Mouse (Mus musculus) MEL (cell line): ENCODE measurements at regions not wholly inside any gene's neighbourhood (a gene's known extent, or its start where the extent isn't known, plus 50 kb on each side); places are given as distances from the start of the nearest gene placed in this dataset.

ENCODE experiments used
- DNase-seq: peaks from one replicate; pipeline ENCODE4 v3.0.0; 2011; ENCODE audit warnings: low read depth, low spot score
- H3K27ac ChIP-seq: 2 replicates; pipeline ENCODE4 v1.5.1; 2012; ENCODE audit warnings: low read depth, mild to moderate bottlenecking, control low read depth, low read length, moderate library complexity; ENCODE audit not compliant: control insufficient read depth
- H3K27me3 ChIP-seq, 2 experiments: fragments of 150-350 bp in 1 of 2; sonication (generic) in 1 of 2; 2 replicates each; pipeline ENCODE4 v1.6.1; 2012; ENCODE audit warnings: low read length in 2 of 2, mild to moderate bottlenecking in 2 of 2, improper control_type of control experiment in 1 of 2, moderate library complexity in 1 of 2; ENCODE audit not compliant: insufficient read depth in 2 of 2, control insufficient read depth in 1 of 2
- H3K36me3 ChIP-seq, 2 experiments: 2 replicates each; pipeline ENCODE4 v1.6.1; 2012 to 2014; ENCODE audit warnings: low read length in 2 of 2, improper control_type of control experiment in 1 of 2, inconsistent platforms in 1 of 2, mild to moderate bottlenecking in 1 of 2; ENCODE audit not compliant: insufficient read depth in 2 of 2, control insufficient read depth in 1 of 2
- H3K4me1 ChIP-seq, 2 experiments: fragments of 150-350 bp in 1 of 2; sonication (generic) in 1 of 2; 2 replicates each; pipeline ENCODE4 v1.6.1; 2012; ENCODE audit warnings: low read length in 2 of 2, improper control_type of control experiment in 1 of 2, mild to moderate bottlenecking in 1 of 2; ENCODE audit not compliant: insufficient read depth in 2 of 2, control insufficient read depth in 1 of 2
- H3K4me3 ChIP-seq, 2 experiments: fragments of 150-350 bp in 1 of 2; sonication (generic) in 1 of 2; 2 replicates each; pipeline ENCODE4 v1.5.1; 2012; ENCODE audit warnings: low read depth in 2 of 2, low read length in 2 of 2, mild to moderate bottlenecking in 2 of 2, moderate library complexity in 2 of 2, control low read depth in 1 of 2, improper control_type of control experiment in 1 of 2; ENCODE audit not compliant: control insufficient read depth in 1 of 2, insufficient read depth in 1 of 2
- H3K79me2 ChIP-seq: 2 replicates; pipeline ENCODE4 v1.6.1; 2012; ENCODE audit warnings: mild to moderate bottlenecking, low read length, moderate library complexity; ENCODE audit not compliant: control insufficient read depth, poor library complexity, insufficient read depth
- H3K9ac ChIP-seq: 2 replicates; pipeline ENCODE4 v1.6.1; 2012; ENCODE audit warnings: low read depth, mild to moderate bottlenecking, control low read depth, low read length, moderate library complexity; ENCODE audit not compliant: control insufficient read depth, poor library complexity, severe bottlenecking
- H3K9me3 ChIP-seq: fragments of 150-350 bp; sonication (generic); replicated peaks from 2 replicates; pipeline ENCODE4 v1.6.1; 2012; ENCODE audit warnings: mild to moderate bottlenecking, low read length, improper control_type of control experiment, moderate library complexity; ENCODE audit not compliant: insufficient read depth
- CHD1 ChIP-seq: IDR thresholded peaks from 2 replicates; pipeline ENCODE4 v1.6.1; 2012; ENCODE audit warnings: low read depth, mild to moderate bottlenecking, inconsistent platforms, low read length, improper control_type of control experiment
- CHD2 ChIP-seq: IDR thresholded peaks from 2 replicates; pipeline ENCODE4 v1.6.1; 2011; ENCODE audit warnings: low read length, improper control_type of control experiment
- CTCF ChIP-seq, 3 experiments: IDR thresholded peaks in 2 of 3; conservative IDR thresholded peaks in 1 of 3; 2 replicates each; pipeline ENCODE4 v1.5.1; 2011 to 2012; ENCODE audit warnings: low read length in 3 of 3, low read depth in 2 of 3, mild to moderate bottlenecking in 2 of 3, improper control_type of control experiment in 1 of 3, inconsistent platforms in 1 of 3, mixed read lengths in 1 of 3, moderate library complexity in 1 of 3; ENCODE audit not compliant: control insufficient read depth in 1 of 3, insufficient read depth in 1 of 3, poor library complexity in 1 of 3, severe bottlenecking in 1 of 3
- ELF1 ChIP-seq: IDR thresholded peaks from 2 replicates; pipeline ENCODE4 v1.6.1; 2014; ENCODE audit warnings: low read depth, mild to moderate bottlenecking, inconsistent platforms, low read length, improper control_type of control experiment, moderate library complexity
- EP300 ChIP-seq, 2 experiments: IDR thresholded peaks; 2 replicates each; pipeline ENCODE4 v1.6.1; 2011; ENCODE audit warnings: improper control_type of control experiment in 2 of 2, low read length in 2 of 2, low read depth in 1 of 2, mild to moderate bottlenecking in 1 of 2
- GABPA ChIP-seq: IDR thresholded peaks from 2 replicates; pipeline ENCODE4 v1.6.1; 2012; ENCODE audit warnings: low read depth, mild to moderate bottlenecking, inconsistent platforms, low read length, improper control_type of control experiment, moderate library complexity
- KAT2A ChIP-seq: conservative IDR thresholded peaks from 2 replicates; pipeline ENCODE4 v1.6.1; 2012; ENCODE audit warnings: low read depth, low read length, improper control_type of control experiment, inconsistent platforms
- MAFK ChIP-seq: IDR thresholded peaks from 2 replicates; pipeline ENCODE4 v1.6.1; 2011; ENCODE audit warnings: low read depth, mild to moderate bottlenecking, low read length, improper control_type of control experiment, borderline replicate concordance
- MEF2A ChIP-seq: IDR thresholded peaks from 2 replicates; pipeline ENCODE4 v1.6.1; 2014; ENCODE audit warnings: low read depth, mild to moderate bottlenecking, inconsistent platforms, low read length, improper control_type of control experiment; ENCODE audit not compliant: poor library complexity, insufficient replicate concordance, severe bottlenecking; ENCODE audit errors: extremely low read depth
- MYC ChIP-seq: IDR thresholded peaks from 2 replicates; pipeline ENCODE4 v1.6.1; 2011; ENCODE audit warnings: low read depth, mild to moderate bottlenecking, low read length, improper control_type of control experiment, moderate library complexity
- POLR2A ChIP-seq, 2 experiments: IDR thresholded peaks; 2 replicates each; pipeline ENCODE4 v1.6.1; 2011 to 2012; ENCODE audit warnings: low read length in 2 of 2, mild to moderate bottlenecking in 2 of 2, control low read depth in 1 of 2, improper control_type of control experiment in 1 of 2, low read depth in 1 of 2, moderate library complexity in 1 of 2; ENCODE audit not compliant: control insufficient read depth in 1 of 2, insufficient read depth in 1 of 2, poor library complexity in 1 of 2
- POLR2AphosphoS5 ChIP-seq: IDR thresholded peaks from 2 replicates; pipeline ENCODE4 v1.6.1; 2012; ENCODE audit warnings: low read depth, borderline replicate concordance, mild to moderate bottlenecking, inconsistent platforms, low read length, moderate library complexity, mixed read lengths
- RCOR1 ChIP-seq: IDR thresholded peaks from 2 replicates; pipeline ENCODE4 v1.6.1; 2012; ENCODE audit warnings: low read depth, mild to moderate bottlenecking, inconsistent platforms, low read length, improper control_type of control experiment
- SMC3 ChIP-seq: IDR thresholded peaks from 2 replicates; pipeline ENCODE4 v1.6.1; 2011; ENCODE audit warnings: low read depth, low read length, improper control_type of control experiment
- TBP ChIP-seq: IDR thresholded peaks from 2 replicates; pipeline ENCODE4 v1.8.0; 2011; ENCODE audit warnings: low read depth, low read length, improper control_type of control experiment
- TCF12 ChIP-seq: IDR thresholded peaks from 2 replicates; pipeline ENCODE4 v1.6.1; 2014; ENCODE audit warnings: low read depth, mild to moderate bottlenecking, inconsistent platforms, low read length, improper control_type of control experiment, moderate library complexity
- UBTF ChIP-seq: IDR thresholded peaks from 2 replicates; pipeline ENCODE4 v1.6.1; 2012; ENCODE audit warnings: low read depth, mild to moderate bottlenecking, inconsistent platforms, low read length, improper control_type of control experiment, moderate library complexity, borderline replicate concordance; ENCODE audit not compliant: insufficient read depth
- USF2 ChIP-seq, 2 experiments: IDR thresholded peaks; 2 replicates each; pipeline ENCODE4 v1.6.1; 2011 to 2012; ENCODE audit warnings: improper control_type of control experiment in 2 of 2, low read length in 2 of 2, borderline replicate concordance in 1 of 2, inconsistent platforms in 1 of 2, low read depth in 1 of 2, mild to moderate bottlenecking in 1 of 2; ENCODE audit not compliant: insufficient read depth in 1 of 2

DNA sequence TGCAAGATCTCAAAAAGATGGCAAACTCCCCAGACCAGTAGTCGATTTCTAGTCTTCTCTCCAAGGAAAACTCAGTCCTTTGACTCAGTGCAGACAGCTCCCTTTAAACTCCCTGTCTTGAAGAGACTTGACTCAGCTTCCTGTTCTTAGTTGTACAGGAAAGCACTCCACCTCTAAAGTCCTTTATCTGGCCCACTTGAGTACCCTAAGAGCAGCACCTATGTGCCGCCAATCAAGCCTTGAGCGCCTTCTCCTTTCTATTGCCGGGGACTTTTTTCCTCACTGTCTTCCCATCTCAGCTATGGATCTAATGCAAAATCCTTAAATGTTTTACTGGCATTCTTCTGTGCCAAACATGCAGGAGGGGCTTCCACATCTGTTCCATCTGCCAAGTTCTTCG lies 105.3 kb upstream of the Fam78b start:
- no peak overlapping the region for H3K27ac ChIP-seq
- H3K4me1 ChIP-seq = no peaks in the 10 kb centered on the region
- H3K27me3 ChIP-seq = peaks cover 0 to 4% of the 10 kb centered on the region in 2 experiments; a peak in 2 of 4 replicates
- H3K9me3 ChIP-seq = no peaks in the 10 kb centered on the region
- no peak overlapping the region for H3K9ac ChIP-seq
- TF ChIP-seq MYC = no peak
- TF ChIP-seq GABPA = no peak
- no peak for TF ChIP-seq MEF2A
- TF ChIP-seq UBTF = no peak
- no peak for TF ChIP-seq EP300 (IDR thresholded peaks at IDR 0.05; ENCODE audit: low read depth in 1 of 2, low read length in 2 of 2)
- TF ChIP-seq RCOR1 = no peak
- no peak for TF ChIP-seq POLR2A (IDR thresholded peaks at IDR 0.05; ENCODE audit: control insufficient read depth in 1 of 2, insufficient read depth in 1 of 2, low read depth in 1 of 2, low read length in 2 of 2, poor library complexity in 1 of 2)
- TF ChIP-seq MAFK = no peak
- no peak for TF ChIP-seq CTCF (IDR thresholded peaks at IDR 0.05 in 2 of 3, conservative IDR thresholded peaks at IDR 0.05 in 1 of 3; ENCODE audit: control insufficient read depth in 1 of 3, insufficient read depth in 1 of 3, low read depth in 2 of 3, low read length in 3 of 3, poor library complexity in 1 of 3, severe bottlenecking in 1 of 3)
- H3K36me3 ChIP-seq = no peaks in the 10 kb centered on the region
- no peak for DNase-seq
- H3K79me2 ChIP-seq = no peaks in the 10 kb centered on the region
- no peak overlapping the region for H3K4me3 ChIP-seq

DNA sequence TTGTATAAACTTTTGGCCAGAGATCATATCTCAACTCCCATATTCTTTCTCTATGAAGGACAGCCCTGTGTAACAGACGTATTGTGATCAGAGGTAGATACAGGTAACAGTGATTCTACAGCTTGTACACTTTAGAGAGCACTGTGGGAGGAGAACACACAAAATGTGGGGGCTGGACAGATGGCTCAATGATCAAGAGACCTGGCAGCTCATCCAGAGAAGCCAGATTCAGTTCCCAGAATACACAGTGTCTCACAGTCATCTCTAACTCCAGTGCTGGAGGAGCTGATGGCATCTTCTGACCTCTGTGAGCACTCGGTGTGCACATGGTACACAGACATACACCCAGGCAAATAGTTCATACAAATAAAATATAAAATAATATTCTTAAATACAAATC lies 102.5 kb upstream of the Fam78b start:
- Histone ChIP-seq H3K4me1 (no peaks in the 10 kb centered on the region), H3K9me3 (no peaks in the 10 kb centered on the region), H3K27ac (no peak overlapping the region), H3K36me3 (no peaks in the 10 kb centered on the region), H3K79me2 (no peaks in the 10 kb centered on the region), H3K4me3 (no peak overlapping the region), H3K9ac (no peak overlapping the region), H3K27me3 (peaks cover 0 to 4% of the 10 kb centered on the region in 2 experiments; a peak in 2 of 4 replicates)
- DNase-seq = no peak
- TF ChIP-seq KAT2A (no peak), MEF2A (no peak), MAFK (no peak), SMC3 (no peak), TBP (no peak), POLR2AphosphoS5 (no peak), USF2 (IDR thresholded peaks at IDR 0.05; ENCODE audit: borderline replicate concordance in 1 of 2, insufficient read depth in 1 of 2, low read depth in 1 of 2, low read length in 2 of 2) (no peak), CHD2 (no peak), EP300 (IDR thresholded peaks at IDR 0.05; ENCODE audit: low read depth in 1 of 2, low read length in 2 of 2) (no peak), ELF1 (no peak), CHD1 (no peak), GABPA (no peak), TCF12 (no peak), POLR2A (IDR thresholded peaks at IDR 0.05; ENCODE audit: control insufficient read depth in 1 of 2, insufficient read depth in 1 of 2, low read depth in 1 of 2, low read length in 2 of 2, poor library complexity in 1 of 2) (no peak)
